Mouse (Mus musculus) embryonic facial prominence, embryonic 13.5 days (tissue): Measurements from ENCODE around the gene Epp13. TPM values are rescaled to one million over a fixed set of nuclear protein-coding genes. Genes with fewer than 3 reads are reported as not detected.
"Not testable (repeated sequence)": the region's sequence is repeated elsewhere in the genome, so short reads cannot be mapped to it uniquely, and the experiment has no call there.

Experiments
- ATAC-seq: fragments of 200-750 bp; cut with Nextera tagmentation; 2 replicates; pipeline ENCODE4 v1.8.0; 2017; ENCODE audit warnings: low read depth; ENCODE audit not compliant: insufficient number of reproducible peaks, insufficient read depth, low FRiP score, low TSS enrichment
- H3K27ac ChIP-seq: fragments of 300-500 bp; sonication (generic); 2 replicates; pipeline ENCODE4 v1.5.1; 2015; ENCODE audit warnings: moderate library complexity, mild to moderate bottlenecking, inconsistent platforms
- H3K27me3 ChIP-seq: fragments of 300-500 bp; sonication (generic); 2 replicates; pipeline ENCODE4 v1.6.1; 2015; ENCODE audit warnings: mild to moderate bottlenecking, inconsistent platforms
- H3K36me3 ChIP-seq: fragments of 300-500 bp; sonication (generic); 2 replicates; pipeline ENCODE4 v1.6.1; 2015; ENCODE audit warnings: mild to moderate bottlenecking, inconsistent platforms
- H3K4me1 ChIP-seq: fragments of 300-500 bp; sonication (generic); 2 replicates; pipeline ENCODE4 v1.6.1; 2015; ENCODE audit warnings: inconsistent platforms
- H3K4me2 ChIP-seq: fragments of 300-500 bp; sonication (generic); 2 replicates; pipeline ENCODE4 v1.6.1; 2015; ENCODE audit warnings: moderate library complexity, mild to moderate bottlenecking, inconsistent platforms
- H3K4me3 ChIP-seq: fragments of 300-500 bp; sonication (generic); 2 replicates; pipeline ENCODE4 v1.5.1; 2015; ENCODE audit warnings: mild to moderate bottlenecking, inconsistent platforms
- H3K9ac ChIP-seq: fragments of 300-500 bp; sonication (generic); 2 replicates; pipeline ENCODE4 v1.6.1; 2015; ENCODE audit warnings: mild to moderate bottlenecking, inconsistent platforms
- H3K9me3 ChIP-seq: fragments of 300-500 bp; sonication (generic); 2 replicates; pipeline ENCODE4 v1.6.1; 2016; ENCODE audit warnings: inconsistent platforms
- WGBS: fragments of 180-500 bp; shearing (Covaris S2); methylation state at CpG from one replicate; pipeline ENCODE4 v1.1.7; 2015; ENCODE audit warnings: mixed read lengths; 5-methylcytosine and 5-hydroxymethylcytosine counted together
- polyA plus RNA-seq: library from polyadenylated mRNA; unstranded; fragments of >200 nt; fragmentation: Nextera tagmentation; extraction: Ambion mirVana; gene quantifications from 2 replicates; pipeline ENCODE4 v1.2.1, GENCODE M21; 2015

Gene Epp13
- not detected in 2 replicates for polyA plus RNA-seq

- H3K4me3 ChIP-seq, result no peak within 1 kb of the TSS
These were observed at the start of gene Epp13 for GRCm38 (mm10) chr7:6252410-6252809. Epp13 (plus strand) TSS chr7:6252710.

GRCm38 (mm10) chr7:6204200-6204599 is 48.3 kb upstream of the Epp13 start:
- no peak for ATAC-seq
- WGBS, result 68% methylated on average over 3 of the region's 3 CpGs
- no peaks in the 10 kb centered on the region for H3K9me3 ChIP-seq
- no peak overlapping the region for H3K9ac ChIP-seq
- no peaks in the 10 kb centered on the region for H3K36me3 ChIP-seq
- H3K27me3 ChIP-seq, result no peaks in the 10 kb centered on the region
- no peak overlapping the region for H3K27ac ChIP-seq
- no peak overlapping the region for H3K4me3 ChIP-seq
- no peaks in the 10 kb centered on the region for H3K4me1 ChIP-seq
- H3K4me2 ChIP-seq, result no peak overlapping the region

More at GRCm38 (mm10) chr7:6252410-6252809, at the start of gene Epp13:
- H3K27me3 ChIP-seq, result no peaks in the 10 kb centered on the region
- WGBS, result 81% methylated on average over 6 of the region's 6 CpGs
- no peaks in the 10 kb centered on the region for H3K36me3 ChIP-seq
- H3K9me3 ChIP-seq, result no peaks in the 10 kb centered on the region
- ATAC-seq, result no peak
- H3K27ac ChIP-seq, result no peak within 1 kb of the TSS
- H3K9ac ChIP-seq, result no peak within 1 kb of the TSS
- H3K4me1 ChIP-seq, result no peaks in the 10 kb centered on the region
- no peak within 1 kb of the TSS for H3K4me2 ChIP-seq

- no peaks in the 10 kb centered on the region for H3K4me1 ChIP-seq
- no peak for ATAC-seq
- no peak overlapping the region for H3K9ac ChIP-seq
- no peaks in the 10 kb centered on the region for H3K27me3 ChIP-seq
- H3K9me3 ChIP-seq, result no peaks in the 10 kb centered on the region
- H3K4me3 ChIP-seq, result no peak overlapping the region
- no peak overlapping the region for H3K4me2 ChIP-seq
- no peaks in the 10 kb centered on the region for H3K36me3 ChIP-seq
- 47% methylated on average over 5 of the region's 5 CpGs for WGBS
- no peak overlapping the region for H3K27ac ChIP-seq
These were observed 39.4 kb upstream of the Epp13 start for GRCm38 (mm10) chr7:6213144-6213543.

- H3K4me1 ChIP-seq, H3K9me3 ChIP-seq, H3K9ac ChIP-seq, ATAC-seq, H3K27ac ChIP-seq, H3K36me3 ChIP-seq, H3K4me2 ChIP-seq, H3K27me3 ChIP-seq, H3K4me3 ChIP-seq: not testable (repeated sequence)
- 66% methylated on average over 4 of the region's 4 CpGs for WGBS
These were observed 37.8 kb upstream of the Epp13 start for GRCm38 (mm10) chr7:6214691-6215090.

- Histone ChIP-seq H3K9ac (no peak overlapping the region), H3K27me3 (no peaks in the 10 kb centered on the region), H3K27ac (no peak overlapping the region), H3K9me3 (no peaks in the 10 kb centered on the region), H3K36me3 (no peaks in the 10 kb centered on the region), H3K4me1 (no peaks in the 10 kb centered on the region), H3K4me2 (no peak overlapping the region), H3K4me3 (no peak overlapping the region)
- 52% methylated on average over 3 of the region's 3 CpGs for WGBS
- no peak for ATAC-seq
These were observed 32.4 kb upstream of the Epp13 start for GRCm38 (mm10) chr7:6220147-6220546.

GRCm38 (mm10) chr7:6221978-6222377 is 30.5 kb upstream of the Epp13 start, which contains the start of gene Zscan5b:
Zscan5b (plus strand) TSS chr7:6222278.
- no peak within 1 kb of the TSS for H3K4me3 ChIP-seq
- ATAC-seq, result no peak
- H3K27ac ChIP-seq, result no peak within 1 kb of the TSS
- H3K9me3 ChIP-seq, result no peaks in the 10 kb centered on the region
- 91% methylated on average over 12 of the region's 12 CpGs for WGBS
- H3K36me3 ChIP-seq, result no peaks in the 10 kb centered on the region
- no peaks in the 10 kb centered on the region for H3K27me3 ChIP-seq
- H3K4me2 ChIP-seq, result no peak within 1 kb of the TSS
- H3K9ac ChIP-seq, result no peak within 1 kb of the TSS
- no peaks in the 10 kb centered on the region for H3K4me1 ChIP-seq

- not testable (repeated sequence) for H3K9me3 ChIP-seq, H3K4me1 ChIP-seq, H3K27ac ChIP-seq, H3K36me3 ChIP-seq, H3K4me2 ChIP-seq, H3K4me3 ChIP-seq, H3K27me3 ChIP-seq, H3K9ac ChIP-seq, ATAC-seq
- WGBS, result 56% methylated on average over 8 of the region's 8 CpGs
These were observed 24.0 kb upstream of the Epp13 start for GRCm38 (mm10) chr7:6228491-6228890.

- Histone ChIP-seq H3K27ac (no peak overlapping the region), H3K4me2 (no peak overlapping the region), H3K36me3 (no peaks in the 10 kb centered on the region), H3K9ac (no peak overlapping the region), H3K4me3 (no peak overlapping the region), H3K4me1 (no peaks in the 10 kb centered on the region), H3K27me3 (no peaks in the 10 kb centered on the region), H3K9me3 (no peaks in the 10 kb centered on the region)
- WGBS, result 46% methylated on average over 11 of the region's 11 CpGs
- no peak for ATAC-seq
These were observed 12.7 kb upstream of the Epp13 start for GRCm38 (mm10) chr7:6239787-6240186.

- WGBS, result 23% methylated on average over 1 of the region's 1 CpGs
- not testable (repeated sequence) for H3K9ac ChIP-seq, ATAC-seq, H3K4me3 ChIP-seq, H3K36me3 ChIP-seq, H3K4me1 ChIP-seq, H3K9me3 ChIP-seq, H3K27ac ChIP-seq, H3K4me2 ChIP-seq, H3K27me3 ChIP-seq
These were observed 11.6 kb upstream of the Epp13 start for GRCm38 (mm10) chr7:6240841-6241425.

- H3K36me3 ChIP-seq, result no peaks in the 10 kb centered on the region
- H3K4me2 ChIP-seq, result no peak overlapping the region
- H3K9me3 ChIP-seq, result no peaks in the 10 kb centered on the region
- H3K4me1 ChIP-seq, result no peaks in the 10 kb centered on the region
- no peak overlapping the region for H3K4me3 ChIP-seq
- H3K27me3 ChIP-seq, result no peaks in the 10 kb centered on the region
- no peak overlapping the region for H3K9ac ChIP-seq
- H3K27ac ChIP-seq, result no peak overlapping the region
- no peak for ATAC-seq
- 45% methylated on average over 11 of the region's 11 CpGs for WGBS
These were observed 7.9 kb upstream of the Epp13 start for GRCm38 (mm10) chr7:6244361-6245292.

GRCm38 (mm10) chr7:6254451-6254850 is 1.9 kb downstream of the Epp13 start:
- no peak overlapping the region for H3K9ac ChIP-seq
- H3K27ac ChIP-seq, result no peak overlapping the region
- H3K4me2 ChIP-seq, result no peak overlapping the region
- WGBS, result 88% methylated on average over 5 of the region's 5 CpGs
- no peak overlapping the region for H3K4me3 ChIP-seq
- no peaks in the 10 kb centered on the region for H3K4me1 ChIP-seq
- H3K36me3 ChIP-seq, result no peaks in the 10 kb centered on the region
- ATAC-seq, result no peak
- H3K27me3 ChIP-seq, result no peaks in the 10 kb centered on the region
- H3K9me3 ChIP-seq, result no peaks in the 10 kb centered on the region

- Histone ChIP-seq H3K4me1 (no peaks in the 10 kb centered on the region), H3K9ac (no peak overlapping the region), H3K9me3 (no peaks in the 10 kb centered on the region), H3K27me3 (no peaks in the 10 kb centered on the region), H3K27ac (no peak overlapping the region), H3K36me3 (no peaks in the 10 kb centered on the region), H3K4me2 (no peak overlapping the region), H3K4me3 (no peak overlapping the region)
- no peak for ATAC-seq
- 79% methylated on average over 4 of the region's 4 CpGs for WGBS
These were observed 4.9 kb downstream of the Epp13 start for GRCm38 (mm10) chr7:6257386-6257785.
